Mouse (Mus musculus) left cerebral cortex, postnatal 36 days (tissue): ENCODE results near the gene Sypl. TPM values are rescaled to one million over a fixed set of nuclear protein-coding genes. Genes with fewer than 3 reads are reported as not detected.

Source experiments
- DNase-seq, 2 experiments: peaks; one replicate each; pipeline ENCODE4 v3.0.0; 2021 to 2022; ENCODE audit warnings: low spot score in 2 of 2, mixed read lengths in 1 of 2
- intact Hi-C: fragments of 180-260 bp; cut with DNase I; formaldehyde crosslinking; loops from one replicate; pipeline ENCODE4 v1.15.1; 2025
- total RNA-seq, 2 experiments: library from RNA; stranded (reverse); gene quantifications; 2 replicates each; pipeline ENCODE4 v1.2.3; 2021

Sypl gene
- total RNA-seq, 2 experiments from 2014 or later = 34.9 to 37.2 TPM

DNA sequence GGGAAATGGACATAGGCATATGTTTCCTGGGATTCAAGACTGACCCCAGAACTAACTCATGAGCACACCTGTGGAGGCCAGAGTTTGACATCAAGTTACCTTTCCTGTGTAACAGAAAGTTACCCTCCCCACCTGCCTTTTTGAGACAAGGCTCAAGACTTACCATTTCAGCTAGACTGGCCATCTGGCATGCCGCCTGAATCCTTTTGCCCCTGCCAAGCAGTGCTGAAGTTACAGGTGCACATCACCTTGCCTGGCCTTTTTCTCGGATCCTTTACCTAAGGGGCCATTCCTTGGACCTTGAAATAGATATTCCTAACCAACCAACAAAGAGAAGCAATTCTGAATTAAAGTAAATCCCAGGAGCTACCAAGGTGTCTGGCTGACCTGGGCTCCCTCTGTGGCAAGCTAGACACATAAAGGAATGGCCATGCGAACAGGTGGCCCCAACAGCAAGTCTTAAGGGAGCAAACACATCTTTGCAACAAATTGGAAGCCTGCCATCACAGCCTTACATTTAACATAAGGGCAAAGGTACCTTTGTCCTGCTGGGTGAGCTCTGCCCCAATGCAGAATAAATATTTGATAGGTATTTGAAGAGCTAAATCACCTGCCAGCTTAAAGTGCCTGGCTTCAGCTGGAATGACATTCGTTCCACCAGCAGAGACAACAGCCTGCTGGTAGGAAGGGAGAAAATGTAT lies 17.3 kb upstream of the Sypl start:
- DNase-seq = no peak
- intact Hi-C loops = no loop called here

DNA sequence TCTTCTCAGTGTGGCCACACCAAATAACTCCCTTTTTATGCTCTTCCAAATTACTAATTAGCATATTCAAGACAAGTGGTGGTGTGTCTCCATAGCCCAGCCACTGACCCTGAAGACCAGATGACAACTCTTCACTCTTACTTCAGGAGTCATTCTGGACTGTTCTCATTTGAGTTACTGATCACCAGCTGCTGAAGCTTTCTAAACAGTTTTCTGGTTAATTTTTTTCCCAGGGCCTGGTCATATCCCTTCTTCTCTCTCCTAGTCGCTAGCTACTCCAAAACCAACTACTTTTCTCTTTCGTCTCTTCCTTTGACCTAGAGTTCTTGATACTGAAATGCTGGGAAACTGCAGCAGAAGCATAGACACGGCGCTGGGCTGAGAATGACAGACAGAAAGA lies 12.6 kb upstream of the Sypl start:
- no peak for DNase-seq
- intact Hi-C loops = no loop called here

DNA sequence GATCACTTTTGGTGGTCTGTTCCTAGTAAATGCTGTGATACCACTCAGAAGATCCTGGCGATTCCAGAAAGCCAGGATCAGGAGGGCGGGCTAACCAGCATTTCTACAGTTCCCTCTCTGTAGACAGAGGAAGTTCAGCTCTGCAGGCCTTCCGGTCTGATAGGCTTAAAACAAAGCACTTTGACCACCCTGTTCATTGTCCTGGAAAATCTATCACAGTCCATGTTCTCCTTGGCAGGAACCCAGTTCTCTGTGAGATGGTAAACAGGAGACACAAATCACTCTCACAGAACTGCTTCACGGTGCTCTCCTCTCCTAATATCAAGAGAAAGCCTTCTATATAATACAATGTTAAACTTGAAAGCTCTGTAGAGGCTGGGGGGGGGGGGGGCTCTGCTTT lies 10.3 kb upstream of the Sypl start:
- intact Hi-C loops = no loop called here
- no peak for DNase-seq

DNA sequence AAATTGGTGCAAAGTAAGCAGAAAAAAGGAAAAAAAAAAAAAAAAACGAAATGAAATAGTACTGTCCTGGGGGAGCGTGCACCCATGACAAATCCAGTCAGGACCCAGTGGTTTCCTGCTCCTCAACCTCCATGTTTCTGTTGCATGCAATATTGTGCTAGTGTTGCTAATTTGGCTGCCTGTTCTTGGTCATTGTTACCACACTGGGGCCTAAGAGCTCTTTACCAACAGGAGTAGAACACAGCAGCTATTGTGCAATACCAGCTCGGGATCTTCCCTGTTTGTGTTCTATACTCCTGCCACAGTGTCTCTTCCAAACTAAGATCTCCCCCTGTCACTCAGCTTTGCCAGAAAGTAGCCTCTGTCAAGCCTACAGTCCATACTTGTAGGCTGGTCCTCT lies 9.7 kb upstream of the Sypl start:
- DNase-seq = no peak
- intact Hi-C loops = no loop called here

DNA sequence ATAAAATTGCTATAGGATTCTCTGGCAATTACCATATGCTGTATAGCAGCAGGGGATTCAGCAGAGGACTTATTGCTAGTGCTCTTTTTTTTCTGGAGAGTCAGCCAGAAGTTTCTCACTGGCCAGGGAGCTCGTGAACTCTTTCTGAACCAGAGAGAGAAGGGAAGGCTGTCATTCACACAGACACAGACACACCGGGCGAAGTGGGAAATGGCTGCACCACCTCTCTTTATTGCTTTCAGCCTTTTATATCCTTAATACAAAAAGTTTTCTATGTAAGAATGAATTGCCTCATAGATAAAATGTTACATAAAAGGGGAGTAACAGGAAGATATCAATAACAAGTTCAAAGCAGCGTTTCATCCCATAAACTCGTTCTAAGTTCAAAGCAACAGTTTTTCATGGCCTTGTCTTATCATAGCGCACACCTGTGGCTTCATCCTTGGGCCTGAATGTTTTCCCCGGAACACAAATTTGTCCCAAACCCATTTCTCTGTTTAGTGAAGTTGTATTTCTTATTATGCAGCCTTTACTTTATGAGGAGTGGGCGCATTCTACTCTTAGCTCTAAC lies 8.7 kb upstream of the Sypl start:
- no peak for DNase-seq
- intact Hi-C loops = no loop called here

DNA sequence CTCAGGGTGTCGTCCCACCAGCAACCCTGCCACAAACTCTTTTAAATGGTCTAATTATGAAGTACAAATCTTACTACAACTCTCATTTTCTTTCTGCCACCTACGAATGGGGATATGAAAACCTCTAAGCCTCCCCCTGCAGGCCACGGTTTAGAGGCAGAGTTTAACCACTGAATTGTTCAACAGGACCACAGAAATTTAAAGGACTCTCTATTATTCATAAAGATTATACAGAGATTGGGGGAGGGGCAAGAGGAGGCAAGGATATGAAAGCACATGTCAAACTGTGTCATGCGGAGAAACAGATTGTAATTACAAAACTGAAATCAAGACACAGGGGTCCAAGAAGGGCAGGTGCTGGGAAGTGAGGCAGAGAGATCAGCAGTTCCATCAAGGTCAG lies 7.3 kb upstream of the Sypl start:
- intact Hi-C loops = no loop called here
- DNase-seq = no peak

DNA sequence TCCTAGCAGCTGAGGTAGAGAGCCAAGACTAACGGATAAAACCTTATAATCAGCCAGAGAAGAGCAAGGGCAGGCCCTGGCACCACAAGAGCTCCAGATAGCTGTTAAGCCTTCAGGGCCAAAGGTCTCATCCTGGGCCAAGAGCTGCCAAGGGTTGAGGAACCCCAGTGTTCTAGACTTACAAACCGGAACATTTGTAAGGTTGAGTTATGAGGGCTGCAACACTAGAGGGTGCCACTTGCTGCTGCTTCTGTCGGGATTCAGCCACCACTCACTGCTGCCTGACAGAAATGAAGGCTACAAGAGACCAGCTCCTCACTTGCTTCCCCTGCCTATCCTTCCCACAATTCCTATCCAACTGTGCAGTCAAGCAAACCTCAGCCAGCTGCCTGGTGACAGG lies 1.3 kb upstream of the Sypl start:
- intact Hi-C loops = loop anchor here (5.0 kb wide), 3 partner anchors 35 to 60 kb away; no protein-coding TSS in a partner anchor
- peak; percentile 56 to 58 for DNase-seq

DNA sequence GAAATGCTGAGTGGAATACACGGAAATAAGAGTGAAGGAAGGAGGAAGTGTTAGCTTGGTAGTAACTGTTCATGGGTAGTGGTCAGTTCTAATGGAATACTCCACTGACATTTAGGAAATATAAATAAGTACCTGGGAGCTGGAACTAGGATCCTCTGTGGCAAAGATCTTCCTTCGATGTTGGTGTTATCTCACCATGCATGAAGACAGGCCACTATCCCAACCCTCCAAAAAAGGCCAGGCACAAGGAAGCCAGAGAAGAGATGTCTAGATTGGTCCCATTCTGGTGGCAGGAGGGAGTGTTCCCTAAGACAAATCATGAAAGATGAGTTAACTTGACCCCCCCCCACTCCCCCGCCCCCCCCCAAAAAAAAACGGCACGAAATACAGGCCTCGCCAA lies 625 bp upstream of the Sypl start:
- intact Hi-C loops = loop anchor here (5.0 kb wide), 3 partner anchors 34 to 59 kb away; no protein-coding TSS in a partner anchor
- DNase-seq = no peak

DNA sequence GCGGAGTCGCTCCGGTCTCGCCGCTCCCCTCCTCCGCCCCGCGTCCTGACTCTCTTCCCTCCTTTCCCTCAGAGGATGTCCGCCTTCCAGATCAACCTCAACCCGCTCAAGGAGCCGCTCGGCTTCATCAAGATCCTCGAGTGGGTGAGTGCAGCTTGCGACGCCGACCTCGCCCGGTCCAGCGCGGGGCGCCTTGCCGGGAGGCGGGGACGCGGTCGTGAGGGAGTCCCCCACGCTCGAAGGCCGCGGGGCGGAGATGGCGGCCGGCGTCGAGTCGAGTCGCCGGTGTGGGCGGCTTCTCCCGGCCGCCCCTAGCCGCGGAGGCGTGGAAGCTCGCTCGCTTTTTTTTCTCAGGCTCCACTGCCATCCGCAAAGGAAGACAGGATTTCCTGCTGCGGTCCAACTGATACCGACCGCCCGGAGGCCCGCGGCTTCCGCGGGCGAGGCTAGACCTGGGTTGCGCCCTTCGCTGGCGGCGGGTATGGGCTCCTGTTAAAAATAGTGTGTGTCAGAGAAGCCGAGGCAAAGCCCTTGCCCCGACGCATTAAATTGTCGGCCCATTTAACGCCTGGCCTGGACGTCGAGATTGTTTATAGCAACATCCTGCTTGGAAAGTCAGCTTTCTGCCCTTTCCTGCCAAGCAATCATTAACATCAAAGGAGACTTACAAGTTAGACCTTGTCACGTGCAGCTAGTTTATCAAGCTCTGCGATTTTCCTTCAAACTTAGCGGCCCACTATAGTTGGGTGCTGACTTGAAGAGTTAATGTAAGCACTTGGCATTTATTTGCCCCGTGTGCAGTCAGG lies 728 bp downstream of the Sypl start:
- intact Hi-C loops = loop anchor here (5.0 kb wide), 3 partner anchors 33 to 58 kb away; no protein-coding TSS in a partner anchor
- peak in 1 of 2 experiments; percentile 86 for DNase-seq

DNA sequence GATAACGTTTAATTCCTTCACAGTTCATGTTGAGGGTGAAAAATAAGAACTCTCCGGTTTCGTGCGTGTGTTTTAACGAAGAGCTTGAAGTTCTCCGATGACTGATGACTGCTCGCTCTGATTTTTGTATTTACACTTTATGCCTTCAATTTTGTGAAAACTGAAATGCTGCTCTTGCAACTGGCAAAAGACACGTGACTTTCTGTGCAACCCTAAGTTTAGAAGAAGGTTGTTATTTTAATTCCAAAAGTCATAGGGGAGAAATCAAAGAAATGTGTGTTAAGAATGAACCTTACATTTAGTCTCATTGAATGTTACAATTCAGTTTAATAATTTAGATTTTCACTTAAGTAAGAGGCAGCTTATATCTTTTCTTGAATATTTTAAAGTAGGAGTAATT lies 1.3 kb downstream of the Sypl start:
- no peak for DNase-seq
- intact Hi-C loops = no loop called here

DNA sequence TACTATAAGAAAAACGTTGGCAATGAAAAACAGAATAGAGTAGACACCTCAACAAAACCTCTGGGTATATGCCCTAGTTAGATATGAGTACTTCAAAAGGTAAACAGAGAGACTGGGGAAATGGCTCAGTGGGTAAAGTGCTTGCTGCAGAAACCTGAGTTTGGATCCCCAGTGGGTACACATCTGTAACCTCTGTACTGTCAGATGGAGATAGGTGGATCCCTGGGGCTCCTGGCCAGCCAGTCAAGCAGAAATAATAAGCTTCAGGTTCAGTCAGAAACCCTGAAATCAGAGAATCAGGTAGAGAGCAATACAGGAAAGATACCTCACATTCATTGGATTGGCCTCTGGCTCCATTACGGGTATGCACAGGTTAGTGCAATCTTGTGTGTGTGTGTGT lies 3.5 kb downstream of the Sypl start:
- intact Hi-C loops = no loop called here
- DNase-seq = no peak

DNA sequence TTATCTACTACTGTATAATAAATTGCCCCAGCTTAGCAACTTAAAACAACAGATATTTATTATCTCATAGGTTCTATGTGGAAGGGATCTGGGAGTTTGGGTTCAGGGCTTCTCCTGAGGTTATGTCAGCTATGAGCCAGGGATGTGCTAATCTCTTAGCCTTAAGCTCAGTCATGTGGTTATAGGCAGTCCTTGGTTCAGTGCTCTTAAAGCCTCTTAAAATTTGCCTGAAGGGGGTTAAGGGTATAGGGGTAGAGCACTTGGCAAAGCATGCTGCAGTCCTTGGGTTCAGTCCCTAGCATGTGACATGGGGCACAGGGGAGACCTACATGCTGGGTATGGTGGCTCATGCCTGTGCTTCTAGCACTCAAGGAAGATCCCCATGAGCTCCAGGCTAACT lies 8.4 kb downstream of the Sypl start:
- no peak for DNase-seq
- intact Hi-C loops = no loop called here

DNA sequence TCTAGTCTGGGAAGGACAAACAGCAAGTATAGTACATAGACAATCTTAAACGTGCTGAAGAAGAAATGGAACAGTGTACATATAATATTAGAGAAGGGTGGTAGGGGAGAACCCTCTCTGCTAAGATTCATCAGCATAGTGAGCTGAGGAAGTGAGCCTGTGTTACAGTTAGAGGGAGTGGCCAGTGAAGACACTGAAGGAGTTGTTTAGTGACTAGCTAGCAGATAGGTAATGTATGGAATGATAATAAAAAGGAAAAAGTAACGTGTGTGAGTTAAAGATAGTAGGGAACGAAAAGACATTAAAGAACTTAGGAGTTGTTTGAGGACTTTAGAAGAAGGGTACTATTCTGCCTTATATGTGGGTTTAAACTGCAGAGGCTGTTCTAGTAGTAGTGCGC lies 10.2 kb downstream of the Sypl start:
- intact Hi-C loops = no loop called here
- no peak for DNase-seq

DNA sequence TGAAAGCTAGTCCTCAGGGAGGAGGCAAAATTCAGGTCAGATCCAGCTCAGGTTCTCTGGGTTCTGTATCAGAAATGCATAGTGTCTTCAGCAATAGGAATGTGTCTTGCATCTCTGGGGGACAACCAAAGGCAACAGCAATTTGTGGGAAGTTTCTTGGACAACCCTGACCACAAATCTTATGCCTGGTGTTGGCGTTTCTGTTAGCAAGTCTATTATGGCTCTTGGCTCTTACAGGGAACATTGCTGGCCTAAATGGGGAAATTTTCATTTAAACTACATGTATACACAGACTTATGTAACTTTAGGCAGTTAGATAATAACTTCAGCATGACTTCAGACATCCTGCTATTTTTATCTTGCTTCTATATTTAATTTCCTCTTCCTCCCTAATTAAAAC lies 18.6 kb downstream of the Sypl start:
- DNase-seq = no peak
- intact Hi-C loops = no loop called here

DNA sequence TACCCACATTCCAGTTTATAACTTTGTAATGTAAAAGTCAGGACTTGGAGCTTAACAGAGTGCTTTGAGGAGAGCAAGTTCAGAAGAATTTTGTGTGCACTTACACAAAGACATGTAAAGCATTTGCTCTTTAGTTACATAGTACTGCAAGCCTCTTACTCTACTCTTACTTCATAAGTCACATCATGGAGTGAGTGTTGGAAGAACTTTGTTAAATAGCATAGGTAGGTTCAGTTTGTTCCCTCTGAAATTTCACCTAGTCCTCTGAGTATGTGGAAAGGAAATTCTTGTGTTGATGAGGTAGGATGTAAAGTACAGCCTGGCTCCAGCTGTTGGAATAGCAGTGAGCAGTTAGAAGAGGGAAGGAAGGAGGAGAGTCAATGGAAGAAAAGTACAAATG lies 21.2 kb downstream of the Sypl start:
- no peak for DNase-seq
- intact Hi-C loops = no loop called here

DNA sequence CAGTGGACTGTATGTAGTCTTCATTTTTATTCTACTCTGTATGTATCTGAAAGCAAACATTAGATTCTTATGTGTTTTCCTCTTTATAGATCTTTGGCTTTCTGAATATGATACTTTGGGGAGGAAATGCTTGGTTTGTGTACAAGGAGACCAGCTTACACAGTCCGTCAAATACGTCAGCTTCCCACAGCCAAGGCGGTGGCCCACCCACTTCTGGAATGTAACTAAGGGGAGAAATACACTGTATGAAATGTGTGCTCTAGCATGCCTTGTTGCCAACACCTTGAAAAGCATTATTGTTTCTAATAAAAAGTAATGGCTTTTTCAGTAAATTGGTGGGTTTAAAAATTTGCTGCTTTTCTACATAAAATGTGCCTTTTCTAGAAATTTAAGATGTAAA lies 21.8 kb downstream of the Sypl start:
- intact Hi-C loops = no loop called here
- no peak for DNase-seq

DNA sequence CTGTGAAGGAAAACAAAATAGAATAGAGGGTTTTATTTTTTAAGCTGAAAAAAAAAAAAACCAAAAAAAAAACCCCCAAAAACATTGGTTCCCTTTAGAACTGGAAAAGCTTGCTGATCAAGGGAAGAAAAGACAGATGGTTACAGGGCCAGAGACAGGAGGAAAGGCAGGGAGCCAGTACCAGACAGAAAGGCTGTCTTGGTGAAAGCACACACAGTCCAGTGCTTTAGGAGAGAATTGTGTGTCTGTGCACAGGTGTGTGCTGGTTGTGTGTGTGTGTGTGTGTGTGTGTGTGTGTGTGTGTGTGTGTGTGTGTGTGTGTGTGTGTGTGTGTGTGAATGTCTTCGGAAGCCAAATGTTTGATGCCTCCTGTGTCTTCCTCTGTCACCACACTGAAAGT lies 28.9 kb downstream of the Sypl start:
- intact Hi-C loops = no loop called here

DNA sequence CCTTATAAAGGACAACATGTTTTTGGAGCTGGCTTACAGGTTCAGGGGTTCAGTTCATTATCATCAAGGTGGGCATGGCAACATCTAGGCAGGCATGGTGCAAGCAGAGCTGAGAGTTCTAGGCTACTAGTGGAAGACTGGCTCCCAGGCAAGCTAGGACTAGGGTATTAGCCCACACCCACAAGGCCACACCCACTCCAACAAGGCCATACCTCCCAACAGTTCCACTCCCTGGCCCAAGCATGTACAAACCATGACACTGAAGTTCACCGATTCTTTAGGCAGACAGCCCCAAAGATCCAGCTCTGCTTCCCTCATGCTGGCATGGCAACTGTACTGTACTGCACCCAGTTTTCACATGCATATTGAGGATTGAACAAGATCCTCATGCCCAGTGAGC lies 29.4 kb downstream of the Sypl start:
- DNase-seq = no peak
- intact Hi-C loops = no loop called here

More for the DNA sequence above, 28.9 kb downstream of the Sypl start:
- peak in 1 of 2 experiments; percentile 27 for DNase-seq

DNA sequence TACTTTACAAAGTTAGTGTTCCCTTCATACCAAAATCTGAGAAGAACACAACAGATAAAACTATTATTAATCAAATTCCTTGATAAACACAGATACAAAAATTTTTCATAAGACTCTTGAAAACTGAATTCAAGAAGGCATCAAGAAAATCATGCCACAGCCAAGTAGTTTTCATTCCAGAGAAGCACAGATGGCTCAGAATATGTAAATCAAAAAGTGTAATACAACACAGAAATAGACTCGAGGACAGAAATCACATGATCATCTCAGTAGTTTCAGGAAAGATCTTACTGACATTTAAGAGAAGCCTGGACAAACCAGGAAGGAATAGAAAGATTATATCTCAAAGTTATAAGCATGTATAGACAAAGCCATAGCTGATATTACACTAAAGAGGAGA lies 32.6 kb downstream of the Sypl start:
- DNase-seq = no peak
- intact Hi-C loops = loop anchor here (5.0 kb wide), 1 partner anchor 34 kb away; the partner anchor contains the start of gene Sypl

DNA sequence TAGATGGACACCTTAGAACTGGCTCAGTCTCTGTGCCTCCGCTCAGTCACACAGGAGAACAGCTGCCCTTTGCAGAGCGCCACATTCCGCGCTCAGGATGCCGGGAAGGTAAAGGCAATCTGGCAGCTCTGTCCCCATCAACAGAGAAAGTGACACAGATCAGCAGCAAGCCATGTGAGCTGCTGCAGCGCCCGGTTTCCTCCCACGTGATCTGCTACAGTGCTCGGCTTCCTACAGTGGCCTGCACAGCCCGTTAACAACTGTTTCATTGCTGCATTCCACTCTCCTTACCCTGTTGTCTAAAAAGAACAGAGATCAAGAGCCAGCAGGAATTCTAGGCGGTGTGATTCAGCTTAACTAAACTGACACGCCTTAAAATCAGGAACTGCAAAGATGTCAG lies 36.0 kb downstream of the Sypl start:
- intact Hi-C loops = loop anchor here (5.0 kb wide), 1 partner anchor 37 kb away; the partner anchor contains the start of gene Sypl
- peak in 1 of 2 experiments; percentile 19 for DNase-seq

DNA sequence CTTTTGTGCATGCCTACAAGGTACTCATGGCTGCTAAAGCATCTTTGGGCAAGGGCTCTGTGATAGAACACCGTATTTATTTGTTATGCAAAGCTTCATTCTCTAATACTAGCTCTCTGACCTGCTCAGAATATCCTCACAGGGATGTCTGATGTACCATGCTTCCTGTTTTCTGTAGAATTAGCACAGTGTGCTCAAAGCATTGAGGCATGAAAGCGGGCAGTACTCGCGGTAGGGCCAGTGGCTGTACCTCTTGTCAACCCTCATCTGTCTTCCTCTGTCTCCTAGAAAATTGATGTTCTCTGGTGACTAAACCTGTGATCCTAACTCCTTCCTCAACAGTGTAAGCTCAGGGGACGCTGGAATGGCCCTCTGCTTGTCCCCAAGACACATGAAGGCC lies 40.4 kb downstream of the Sypl start:
- DNase-seq = no peak
- intact Hi-C loops = no loop called here
